Mouse (Mus musculus) telencephalon, adult 2 months (tissue): ENCODE measurements at regions not wholly inside any gene's neighbourhood (a gene's known extent, or its start where the extent isn't known, plus 50 kb on each side); places are given as distances from the start of the nearest gene placed in this dataset.
"Not testable (repeated sequence)": the region's sequence is repeated elsewhere in the genome, so short reads cannot be mapped to it uniquely, and the experiment has no call there.

Experiments
- DNase-seq: peaks from one replicate; pipeline ENCODE4 v3.0.0-alpha.2; 2011; ENCODE audit warnings: low read depth, low spot score

GRCm38 (mm10) chr6:62573611-62574010, 682.1 kb upstream of the Grid2 start:
- peak; percentile 6 for DNase-seq

GRCm38 (mm10) chr6:62576200-62576599, 679.5 kb upstream of the Grid2 start:
- peak; percentile 17 for DNase-seq

GRCm38 (mm10) chr6:62620543-62620942, 635.1 kb upstream of the Grid2 start:
- no peak for DNase-seq

DNA sequence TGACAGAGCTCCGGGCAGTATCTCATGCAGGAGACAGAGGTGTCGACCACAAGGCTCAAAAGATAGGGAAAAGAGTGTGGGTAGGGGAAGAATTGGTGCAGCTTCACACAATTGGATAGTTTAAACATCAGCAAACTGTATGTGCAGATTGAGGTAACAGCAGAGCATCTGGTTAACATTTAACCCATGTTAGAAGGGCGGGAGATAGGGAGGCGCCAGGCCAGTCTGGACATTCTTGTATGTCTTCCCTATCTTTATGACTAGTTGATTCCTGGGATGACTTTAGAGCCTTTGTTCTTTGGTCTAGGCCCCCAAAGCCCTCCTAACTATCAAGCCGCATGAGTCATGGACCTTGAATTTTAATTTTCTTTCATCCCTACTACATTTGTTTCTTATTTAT, 587.6 kb upstream of the Grid2 start:
- DNase-seq = not testable (repeated sequence)

GRCm38 (mm10) chr6:62718389-62718788, 537.3 kb upstream of the Grid2 start:
- DNase-seq = no peak

- no peak for DNase-seq
These were observed 536.0 kb upstream of the Grid2 start for GRCm38 (mm10) chr6:62719541-62720155.
